Mouse (Mus musculus) CH12.LX (cell line): ENCODE measurements around the gene Mrrf. TPM values are rescaled to one million over a fixed set of nuclear protein-coding genes. Genes with fewer than 3 reads are reported as not detected.

Source experiments
- DNase-seq: peaks from one replicate; pipeline ENCODE4 v3.0.0-alpha.2; 2013; ENCODE audit errors: extremely low read depth
- H3K27ac ChIP-seq: 2 replicates; pipeline ENCODE4 v1.5.1; 2012; ENCODE audit warnings: low read depth, mild to moderate bottlenecking, control low read depth, moderate library complexity; ENCODE audit not compliant: insufficient read depth
- H3K27me3 ChIP-seq: replicated peaks from 2 replicates; pipeline ENCODE3; 2012; ENCODE audit warnings: inconsistent platforms
- H3K36me3 ChIP-seq, 2 experiments: replicated peaks in 1 of 2; 2 replicates each; pipeline versions ENCODE3 to v1.6.1; 2012; ENCODE audit warnings: inconsistent platforms in 1 of 2, low read length in 1 of 2, mild to moderate bottlenecking in 1 of 2, mixed read lengths in 1 of 2, moderate library complexity in 1 of 2; ENCODE audit not compliant: control insufficient read depth in 1 of 2, insufficient read depth in 1 of 2
- H3K4me1 ChIP-seq, 2 experiments: 2 replicates each; pipeline ENCODE4 v1.6.1; 2012; ENCODE audit warnings: inconsistent platforms in 1 of 2, moderate library complexity in 1 of 2; ENCODE audit not compliant: insufficient read depth in 2 of 2, control insufficient read depth in 1 of 2
- H3K4me2 ChIP-seq: 2 replicates; pipeline ENCODE4 v1.6.1; 2012; ENCODE audit warnings: low read depth, mild to moderate bottlenecking, control low read depth; ENCODE audit not compliant: poor library complexity, insufficient read depth, severe bottlenecking
- H3K4me3 ChIP-seq, 3 experiments: fragments of 150-350 bp in 1 of 3; sonication (generic) in 1 of 3; replicated peaks in 1 of 3; 2 replicates each; pipeline versions ENCODE3 to v1.5.1; 2011 to 2012; ENCODE audit warnings: low read depth in 2 of 3, low read length in 2 of 3, mild to moderate bottlenecking in 2 of 3, moderate library complexity in 2 of 3, control low read depth in 1 of 3, improper control_type of control experiment in 1 of 3, inconsistent platforms in 1 of 3, mixed read lengths in 1 of 3; ENCODE audit not compliant: poor library complexity in 1 of 3
- H3K79me2 ChIP-seq: replicated peaks from 2 replicates; pipeline ENCODE4 v1.6.1; 2012; ENCODE audit warnings: mild to moderate bottlenecking, moderate library complexity; ENCODE audit not compliant: control insufficient read depth, poor library complexity, insufficient read depth, severe bottlenecking; ENCODE audit errors: extremely low read depth
- H3K9ac ChIP-seq: 2 replicates; pipeline ENCODE4 v1.6.1; 2012; ENCODE audit warnings: low read depth, mild to moderate bottlenecking, control low read depth, moderate library complexity; ENCODE audit not compliant: insufficient read depth
- H3K9me3 ChIP-seq: replicated peaks from 2 replicates; pipeline ENCODE3; 2012; ENCODE audit warnings: low read length, inconsistent platforms, mixed read lengths
- BHLHE40 ChIP-seq: IDR thresholded peaks from 2 replicates; pipeline ENCODE4 v1.6.1; 2011; ENCODE audit warnings: mild to moderate bottlenecking, low read depth, low read length, improper control_type of control experiment
- CHD1 ChIP-seq: IDR thresholded peaks from 2 replicates; pipeline ENCODE4 v1.6.1; 2012; ENCODE audit warnings: low read depth, low read length, improper control_type of control experiment, inconsistent platforms
- CHD2 ChIP-seq: IDR thresholded peaks from 2 replicates; pipeline ENCODE4 v1.6.1; 2011; ENCODE audit warnings: low read length, improper control_type of control experiment
- CTCF ChIP-seq, 2 experiments: IDR thresholded peaks in 1 of 2; conservative IDR thresholded peaks in 1 of 2; 2 replicates each; pipeline ENCODE4 v1.5.1; 2011 to 2012; ENCODE audit warnings: low read depth in 2 of 2, low read length in 2 of 2, improper control_type of control experiment in 1 of 2, inconsistent platforms in 1 of 2, mild to moderate bottlenecking in 1 of 2, moderate library complexity in 1 of 2
- ELF1 ChIP-seq: IDR thresholded peaks from 2 replicates; pipeline ENCODE4 v1.6.1; 2014; ENCODE audit warnings: low read depth, mild to moderate bottlenecking, inconsistent platforms, low read length, improper control_type of control experiment
- ETS1 ChIP-seq: conservative IDR thresholded peaks from 2 replicates; pipeline ENCODE4 v1.6.1; 2012; ENCODE audit warnings: low read depth, mild to moderate bottlenecking, inconsistent platforms, low read length, improper control_type of control experiment, moderate library complexity
- HCFC1 ChIP-seq: IDR thresholded peaks from 2 replicates; pipeline ENCODE4 v1.6.1; 2012; ENCODE audit warnings: low read depth, mild to moderate bottlenecking, inconsistent platforms, low read length, improper control_type of control experiment
- IRF4 ChIP-seq: IDR thresholded peaks from 2 replicates; pipeline ENCODE4 v1.6.1; 2014; ENCODE audit warnings: low read depth, mild to moderate bottlenecking, inconsistent platforms, low read length, improper control_type of control experiment
- JUN ChIP-seq: IDR thresholded peaks from 2 replicates; pipeline ENCODE4 v1.6.1; 2011; ENCODE audit warnings: low read depth, mild to moderate bottlenecking, low read length, improper control_type of control experiment, moderate library complexity; ENCODE audit not compliant: insufficient read depth
- KAT2A ChIP-seq: IDR thresholded peaks from 2 replicates; pipeline ENCODE4 v1.6.1; 2012; ENCODE audit warnings: low read length, improper control_type of control experiment, inconsistent platforms; ENCODE audit not compliant: insufficient replicate concordance
- MAFK ChIP-seq: IDR thresholded peaks from 2 replicates; pipeline ENCODE4 v1.6.1; 2011; ENCODE audit warnings: low read length, improper control_type of control experiment; ENCODE audit not compliant: insufficient replicate concordance
- MAX ChIP-seq: IDR thresholded peaks from 2 replicates; pipeline ENCODE4 v1.6.1; 2011; ENCODE audit warnings: low read length, improper control_type of control experiment
- MEF2A ChIP-seq: IDR thresholded peaks from 2 replicates; pipeline ENCODE4 v1.6.1; 2014; ENCODE audit warnings: low read depth, mild to moderate bottlenecking, inconsistent platforms, low read length, improper control_type of control experiment, borderline replicate concordance
- MXI1 ChIP-seq: IDR thresholded peaks from 2 replicates; pipeline ENCODE4 v1.6.1; 2011; ENCODE audit warnings: mild to moderate bottlenecking, low read depth, low read length, improper control_type of control experiment
- MYC ChIP-seq: IDR thresholded peaks from 2 replicates; pipeline ENCODE4 v1.6.1; 2011; ENCODE audit warnings: low read depth, mild to moderate bottlenecking, improper control_type of control experiment, low read length
- NELFE ChIP-seq: IDR thresholded peaks from 2 replicates; pipeline ENCODE4 v1.6.1; 2011; ENCODE audit warnings: low read depth, low read length, improper control_type of control experiment
- PAX5 ChIP-seq: IDR thresholded peaks from 2 replicates; pipeline ENCODE4 v1.6.1; 2012; ENCODE audit warnings: low read length, inconsistent platforms, mixed read lengths
- POLR2A ChIP-seq: IDR thresholded peaks from 2 replicates; pipeline ENCODE4 v1.6.1; 2011; ENCODE audit warnings: low read depth, mild to moderate bottlenecking, improper control_type of control experiment, low read length
- RAD21 ChIP-seq: IDR thresholded peaks from 2 replicates; pipeline ENCODE4 v1.6.1; 2011; ENCODE audit warnings: low read depth, mild to moderate bottlenecking, low read length, improper control_type of control experiment, moderate library complexity
- RCOR1 ChIP-seq: conservative IDR thresholded peaks from 2 replicates; pipeline ENCODE4 v1.6.1; 2012; ENCODE audit warnings: low read depth, mild to moderate bottlenecking, inconsistent platforms, low read length, improper control_type of control experiment
- SIN3A ChIP-seq: IDR thresholded peaks from 2 replicates; pipeline ENCODE4 v1.6.1; 2012; ENCODE audit warnings: low read length, improper control_type of control experiment, inconsistent platforms
- SMC3 ChIP-seq: IDR thresholded peaks from 2 replicates; pipeline ENCODE4 v1.6.1; 2011; ENCODE audit warnings: low read depth, low read length, improper control_type of control experiment
- TBP ChIP-seq: conservative IDR thresholded peaks from 2 replicates; pipeline ENCODE4 v1.6.1; 2011; ENCODE audit warnings: low read depth, low read length, improper control_type of control experiment
- TCF12 ChIP-seq: IDR thresholded peaks from 2 replicates; pipeline ENCODE4 v1.6.1; 2014; ENCODE audit warnings: low read depth, mild to moderate bottlenecking, inconsistent platforms, low read length, improper control_type of control experiment
- UBTF ChIP-seq: IDR thresholded peaks from 2 replicates; pipeline ENCODE4 v1.6.1; 2012; ENCODE audit warnings: low read depth, mild to moderate bottlenecking, inconsistent platforms, low read length, improper control_type of control experiment, moderate library complexity
- USF1 ChIP-seq: IDR thresholded peaks from 2 replicates; pipeline ENCODE4 v1.6.1; 2014; ENCODE audit warnings: low read depth, mild to moderate bottlenecking, inconsistent platforms, low read length, improper control_type of control experiment
- USF2 ChIP-seq: conservative IDR thresholded peaks from 2 replicates; pipeline ENCODE4 v1.6.1; 2011; ENCODE audit warnings: low read depth, low read length, improper control_type of control experiment
- ZC3H11A ChIP-seq: IDR thresholded peaks from 2 replicates; pipeline ENCODE4 v1.6.1; 2012; ENCODE audit warnings: low read depth, mild to moderate bottlenecking, inconsistent platforms, low read length, improper control_type of control experiment
- ZKSCAN1 ChIP-seq: IDR thresholded peaks from 2 replicates; pipeline ENCODE4 v1.6.1; 2012; ENCODE audit warnings: low read depth, inconsistent platforms, low read length, improper control_type of control experiment, borderline replicate concordance
- ZNF384 ChIP-seq: IDR thresholded peaks from 2 replicates; pipeline ENCODE4 v1.6.1; 2012; ENCODE audit warnings: low read depth, low read length, improper control_type of control experiment, inconsistent platforms
- dilution Hi-C: fragments of 300-500 bp; cut with MboI; formaldehyde crosslinking; loops from 2 replicates; pipeline ENCODE4 v1.14.3; 2020; ENCODE audit warnings: low sequenced_read_pairs; ENCODE audit not compliant: extremely low pct_unique_long_range_greater_than_20kb, extremely low pct_ligation_motif_present
- in situ Hi-C: fragments of 300-500 bp; cut with MboI; formaldehyde crosslinking; loops from 3 replicates; pipeline ENCODE4 v1.14.3; 2019; ENCODE audit warnings: low sequenced_read_pairs, low pct_ligation_motif_present, low pct_unique_long_range_greater_than_20kb, mixed read lengths
- polyA plus RNA-seq: library from polyadenylated mRNA; unstranded; fragments of >175 nt; gene quantifications from 2 replicates; pipeline ENCODE4 v1.2.1, GENCODE M21; 2012; ENCODE audit warnings: low read depth; ENCODE audit not compliant: insufficient read length
- total RNA-seq, 2 experiments: library from RNA; depleted of rRNA; stranded (reverse); fragments of 300-350 nt in 1 of 2; fragments of >200 nt in 1 of 2; gene quantifications; 2 replicates each; pipeline ENCODE4 v1.2.3; 2012 to 2014

Mrrf gene
- total and polyA plus RNA-seq, 3 experiments, result 17.2 to 22.2 (median 20.9) TPM

DNA sequence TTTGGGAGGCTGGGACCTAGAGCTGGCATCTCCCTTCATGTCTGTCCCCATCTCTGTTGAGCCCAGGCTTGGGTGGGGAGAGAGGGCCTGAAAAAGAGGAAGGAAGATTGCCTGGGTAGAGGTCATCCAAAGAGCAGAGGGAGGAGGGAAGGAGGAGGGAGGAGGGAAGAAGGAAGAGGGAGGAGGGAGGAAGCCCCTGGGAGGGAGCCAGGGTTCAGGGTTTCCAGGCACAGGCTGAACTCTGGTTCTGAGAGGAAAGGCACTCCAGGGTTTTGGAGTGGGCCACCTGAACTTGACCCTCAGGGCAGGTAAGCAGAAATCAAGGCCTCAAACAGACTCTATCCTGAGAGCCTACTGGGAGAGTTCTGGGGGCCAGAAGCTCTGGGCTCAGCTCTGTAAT is 80.4 kb downstream of the Mrrf start:
- peak; percentile 53 for DNase-seq
- H3K9me3 ChIP-seq, result no peaks in the 10 kb centered on the region
- H3K36me3 ChIP-seq, result no peaks in the 10 kb centered on the region
- H3K4me1 ChIP-seq, result peaks cover 16 to 57% of the 10 kb centered on the region in 2 experiments
- H3K27me3 ChIP-seq, result no peaks in the 10 kb centered on the region
- TF ChIP-seq MXI1, result no peak
- no peak for TF ChIP-seq ZNF384
- no peak for TF ChIP-seq POLR2A
- no peak for TF ChIP-seq MYC
- TF ChIP-seq ZKSCAN1, result no peak
- TF ChIP-seq ZC3H11A, result no peak
- no peak for TF ChIP-seq RCOR1
- TF ChIP-seq ETS1, result no peak
- TF ChIP-seq JUN, result no peak
- TF ChIP-seq CTCF (conservative IDR thresholded peaks at IDR 0.05 in 1 of 2, IDR thresholded peaks at IDR 0.05 in 1 of 2; ENCODE audit: low read depth in 2 of 2, low read length in 2 of 2), result no peak
- TF ChIP-seq SMC3, result no peak
- TF ChIP-seq MAX, result no peak
- TF ChIP-seq MEF2A, result no peak
- TF ChIP-seq USF2, result no peak
- TF ChIP-seq USF1, result no peak
- TF ChIP-seq TCF12, result no peak
- no peak for TF ChIP-seq NELFE
- TF ChIP-seq, all 38 proteins: peak for 0
- dilution Hi-C loops (no loop called here), in situ Hi-C loops (loop anchor here (10.0 to 25.0 kb wide), 2 partner anchors 58 to 654 kb away; partner anchors contain the start of gene Dab2ip)
- Histone ChIP-seq H3K79me2 (no peaks in the 10 kb centered on the region), H3K4me2 (no peak overlapping the region), H3K27ac (no peak overlapping the region), H3K9ac (no peak overlapping the region), H3K4me3 (no peak overlapping the region)

DNA sequence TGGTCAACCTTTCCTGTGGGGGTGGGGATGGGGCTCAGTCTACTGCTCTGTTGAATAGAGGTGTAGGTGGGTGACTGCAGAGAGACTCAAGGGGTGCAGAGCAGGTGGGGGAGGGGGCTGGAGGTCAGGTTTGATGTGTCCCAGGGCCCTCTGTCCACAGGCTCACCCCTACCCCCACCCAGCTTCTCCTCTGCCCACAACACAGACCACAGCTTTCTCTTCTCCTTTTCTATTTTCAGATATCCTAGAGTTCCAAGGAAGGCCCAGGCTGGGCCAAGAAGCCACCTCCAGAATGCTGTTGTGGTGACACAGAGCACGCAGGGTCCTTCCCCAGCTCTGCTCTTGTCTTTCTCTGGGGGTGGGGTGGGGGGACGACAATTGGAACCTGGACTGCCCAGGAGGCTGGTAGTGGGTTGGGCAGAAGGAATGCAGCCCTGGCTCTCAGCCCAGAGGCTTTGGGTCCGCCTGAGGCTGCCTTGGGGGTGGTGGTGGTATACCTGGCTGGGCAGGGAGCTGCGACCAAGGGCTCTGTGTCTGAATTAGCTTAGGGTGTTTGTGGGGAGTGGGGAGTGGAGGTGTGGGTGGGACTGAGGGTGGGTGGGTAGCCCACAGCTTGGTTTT is 80.9 kb downstream of the Mrrf start:
- in situ Hi-C loops (loop anchor here (10.0 to 25.0 kb wide), 2 partner anchors 58 to 655 kb away; partner anchors contain the start of gene Dab2ip), dilution Hi-C loops (no loop called here)
- H3K4me3 ChIP-seq, result no peak overlapping the region
- H3K79me2 ChIP-seq, result no peaks in the 10 kb centered on the region
- no peak overlapping the region for H3K4me2 ChIP-seq
- no peaks in the 10 kb centered on the region for H3K36me3 ChIP-seq
- no peak overlapping the region for H3K27ac ChIP-seq
- H3K4me1 ChIP-seq, result peaks cover 16 to 60% of the 10 kb centered on the region in 2 experiments
- H3K9ac ChIP-seq, result no peak overlapping the region
- H3K27me3 ChIP-seq, result no peaks in the 10 kb centered on the region
- no peaks in the 10 kb centered on the region for H3K9me3 ChIP-seq
- peak; percentile 80 for DNase-seq
- TF ChIP-seq TCF12 (peak; percentile 74), UBTF (0 out of 2 replicates have a peak, but pooled peaks have one; percentile 32), CHD1 (no peak), HCFC1 (no peak), POLR2A (no peak), KAT2A (no peak), USF1 (no peak), CHD2 (peak; percentile 79), PAX5 (no peak), CTCF (conservative IDR thresholded peaks at IDR 0.05 in 1 of 2, IDR thresholded peaks at IDR 0.05 in 1 of 2; ENCODE audit: low read depth in 2 of 2, low read length in 2 of 2) (no peak), BHLHE40 (peak; percentile 70), ELF1 (0 out of 2 replicates have a peak, but pooled peaks have one; percentile 14), IRF4 (peak; percentile 89), ZC3H11A (no peak), MEF2A (peak; percentile 96), RAD21 (no peak), NELFE (no peak), RCOR1 (peak; percentile 71), ETS1 (peak; percentile 76), MAFK (0 out of 2 replicates have a peak, but pooled peaks have one; percentile 18), SIN3A (peak; percentile 53; the same call in 1 of the 2 replicates), ZKSCAN1 (no peak), TBP (no peak)
